Mouse (Mus musculus): ENCODE measurements around the gene Helt.

DNA sequence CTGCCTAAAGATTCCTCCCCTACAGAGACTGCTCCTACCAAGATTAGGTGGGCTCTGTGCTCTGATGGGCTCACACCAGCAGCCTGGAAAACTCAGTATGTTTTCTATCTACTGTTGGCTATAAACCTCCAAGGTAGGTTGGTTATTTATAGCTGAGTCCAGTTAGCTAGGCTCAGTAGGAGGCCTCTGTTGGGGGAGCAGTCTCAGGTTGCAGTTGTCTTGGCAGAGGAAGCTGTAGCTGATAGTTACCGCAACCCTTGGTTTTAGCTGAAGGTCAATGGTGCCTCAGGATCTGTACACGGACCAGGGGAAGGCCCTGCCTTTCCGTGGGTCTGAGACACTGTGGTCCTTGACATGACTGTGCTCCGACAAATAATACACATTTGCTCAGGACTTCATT lies 8.5 kb downstream of the Helt start:
- TF ChIP-seq CEBPB (IDR thresholded peaks at IDR 0.05; ENCODE audit: low read depth) (no peak), CTCF (IDR thresholded peaks at IDR 0.05; ENCODE audit: control insufficient read depth, insufficient read depth, insufficient read length) (no peak), MAX (IDR thresholded peaks at IDR 0.05) (no peak), MYOG (IDR thresholded peaks at IDR 0.05; ENCODE audit: control insufficient read depth, extremely low read depth, insufficient read length) (no peak), USF1 (IDR thresholded peaks at IDR 0.05; ENCODE audit: low read depth) (no peak)

Measured in C2C12 (cell line).